Mouse (Mus musculus) E14TG2a.4 (cell line): ENCODE data around the gene Cnppd1.

Source experiments
- CTCF ChIP-seq: conservative IDR thresholded peaks from 2 replicates; pipeline ENCODE4 v1.5.1; 2014; ENCODE audit warnings: low read length
- POU5F1 ChIP-seq: IDR thresholded peaks from 2 replicates; pipeline ENCODE4 v1.6.1; 2014; ENCODE audit warnings: low read length, borderline replicate concordance

GRCm38 (mm10) chr1:75155837-75156236, 13.3 kb upstream of the Cnppd1 start:
- TF ChIP-seq CTCF (no peak), POU5F1 (no peak)
